Mouse (Mus musculus) limb, embryonic 13.5 days (tissue): ENCODE results near the gene Tas2r134. TPM values are rescaled to one million over a fixed set of nuclear protein-coding genes. Genes with fewer than 3 reads are reported as not detected.

ENCODE experiments used
- ATAC-seq: fragments of 200-750 bp; cut with Nextera tagmentation; 2 replicates; pipeline ENCODE4 v1.8.0; 2017; ENCODE audit warnings: low read depth, moderate number of reproducible peaks, moderate TSS enrichment; ENCODE audit not compliant: low FRiP score
- H3K27ac ChIP-seq: fragments of 300-500 bp; sonication (generic); 2 replicates; pipeline ENCODE4 v1.5.1; 2015; ENCODE audit warnings: inconsistent platforms, mild to moderate bottlenecking, moderate library complexity
- H3K27me3 ChIP-seq: fragments of 300-500 bp; sonication (generic); 2 replicates; pipeline ENCODE4 v1.6.1; 2015; ENCODE audit warnings: mild to moderate bottlenecking, inconsistent platforms
- H3K36me3 ChIP-seq: fragments of 300-500 bp; sonication (generic); 2 replicates; pipeline ENCODE4 v1.6.1; 2015; ENCODE audit warnings: inconsistent platforms, mild to moderate bottlenecking, moderate library complexity
- H3K4me1 ChIP-seq: fragments of 300-500 bp; sonication (generic); 2 replicates; pipeline ENCODE4 v1.6.1; 2015; ENCODE audit warnings: inconsistent platforms
- H3K4me2 ChIP-seq: fragments of 300-500 bp; sonication (generic); replicated peaks from 2 replicates; pipeline ENCODE4 v1.6.1; 2015; ENCODE audit warnings: inconsistent platforms, mild to moderate bottlenecking, moderate library complexity
- H3K4me3 ChIP-seq: fragments of 300-500 bp; sonication (generic); 2 replicates; pipeline ENCODE4 v1.5.1; 2015; ENCODE audit warnings: moderate library complexity, mild to moderate bottlenecking, inconsistent platforms
- H3K9ac ChIP-seq: fragments of 300-500 bp; sonication (generic); 2 replicates; pipeline ENCODE4 v1.6.1; 2015; ENCODE audit warnings: mild to moderate bottlenecking, inconsistent platforms
- H3K9me3 ChIP-seq: fragments of 300-500 bp; sonication (generic); 2 replicates; pipeline ENCODE4 v1.6.1; 2016; ENCODE audit warnings: inconsistent platforms
- WGBS: fragments of 180-500 bp; shearing (Covaris S2); methylation state at CpG from one replicate; pipeline ENCODE4 v1.1.7; 2015; 5-methylcytosine and 5-hydroxymethylcytosine counted together
- polyA plus RNA-seq: library from polyadenylated mRNA; unstranded; fragments of >200 nt; fragmentation: Nextera tagmentation; extraction: Ambion mirVana; gene quantifications from 2 replicates; pipeline ENCODE4 v1.2.1, GENCODE M21; 2015

The Tas2r134 gene
- polyA plus RNA-seq, 1 experiment from 2014 or later, result not detected

GRCm38 (mm10) chr2:51610897-51611296 is 16.4 kb upstream of the Tas2r134 start:
- H3K4me1 ChIP-seq, result peaks cover 6% of the 10 kb centered on the region; the same call in 1 of the 2 replicates
- no peak overlapping the region for H3K4me3 ChIP-seq
- H3K9me3 ChIP-seq, result no peaks in the 10 kb centered on the region
- no peak overlapping the region for H3K4me2 ChIP-seq
- H3K9ac ChIP-seq, result no peak overlapping the region
- no peak overlapping the region for H3K27ac ChIP-seq
- WGBS, result 32% methylated on average over 2 of the region's 2 CpGs
- ATAC-seq, result no peak
- H3K36me3 ChIP-seq, result no peaks in the 10 kb centered on the region
- H3K27me3 ChIP-seq, result no peaks in the 10 kb centered on the region

GRCm38 (mm10) chr2:51613716-51614115 is 13.6 kb upstream of the Tas2r134 start:
- peaks cover 6% of the 10 kb centered on the region; the same call in 1 of the 2 replicates for H3K4me1 ChIP-seq
- no peak for ATAC-seq
- no peak overlapping the region for H3K9ac ChIP-seq
- no peaks in the 10 kb centered on the region for H3K27me3 ChIP-seq
- no peaks in the 10 kb centered on the region for H3K9me3 ChIP-seq
- H3K4me3 ChIP-seq, result no peak overlapping the region
- WGBS, result 80% methylated on average over 4 of the region's 4 CpGs
- H3K4me2 ChIP-seq, result no peak overlapping the region
- no peaks in the 10 kb centered on the region for H3K36me3 ChIP-seq
- no peak overlapping the region for H3K27ac ChIP-seq

DNA sequence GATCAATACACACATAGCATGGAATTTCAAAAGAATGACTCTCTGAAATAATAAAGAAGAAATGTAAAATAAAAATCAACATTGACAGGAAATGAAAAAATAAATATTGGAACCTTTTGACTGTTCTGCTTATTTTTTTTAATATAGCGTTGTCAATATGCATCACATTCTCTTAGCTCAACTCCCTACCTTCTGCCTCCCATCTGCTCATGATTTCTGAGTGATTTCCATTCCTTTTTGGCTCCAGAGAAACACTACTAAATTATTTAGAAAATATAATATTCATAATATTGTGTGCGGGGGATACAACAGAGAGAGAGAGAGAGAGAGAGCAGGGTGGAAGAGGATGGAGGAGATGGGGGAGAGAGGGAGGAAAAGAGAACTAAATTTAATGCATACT is 5.4 kb upstream of the Tas2r134 start:
- H3K4me3 ChIP-seq, result no peak overlapping the region
- no peak overlapping the region for H3K9ac ChIP-seq
- no peaks in the 10 kb centered on the region for H3K4me1 ChIP-seq
- no peaks in the 10 kb centered on the region for H3K9me3 ChIP-seq
- H3K4me2 ChIP-seq, result no peak overlapping the region
- H3K36me3 ChIP-seq, result no peaks in the 10 kb centered on the region
- 93% methylated on average over 2 of the region's 2 CpGs for WGBS
- no peak overlapping the region for H3K27ac ChIP-seq
- H3K27me3 ChIP-seq, result no peaks in the 10 kb centered on the region
- no peak for ATAC-seq

DNA sequence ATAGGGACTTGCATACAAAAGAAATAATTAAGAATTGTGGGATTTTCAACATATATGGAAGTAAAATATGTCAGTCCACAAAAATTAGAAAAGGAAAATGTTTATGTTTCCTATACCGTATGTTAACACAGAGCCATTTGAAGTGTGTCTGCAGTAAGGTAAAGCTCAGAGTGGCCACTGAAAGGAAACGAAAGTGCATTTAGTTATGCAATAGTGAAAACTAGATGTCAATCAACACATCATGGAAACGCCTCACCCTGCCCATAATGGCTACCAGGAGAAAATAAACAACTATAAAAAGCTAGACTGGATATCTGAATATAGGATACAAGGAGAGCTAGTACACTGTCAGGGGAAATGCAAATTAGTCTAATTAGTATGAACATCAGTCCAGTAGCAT is 1.3 kb upstream of the Tas2r134 start:
- Histone ChIP-seq H3K27ac (no peak overlapping the region), H3K36me3 (no peaks in the 10 kb centered on the region), H3K27me3 (no peaks in the 10 kb centered on the region), H3K4me3 (no peak overlapping the region), H3K4me2 (no peak overlapping the region), H3K9me3 (no peaks in the 10 kb centered on the region), H3K4me1 (no peaks in the 10 kb centered on the region), H3K9ac (no peak overlapping the region)
- ATAC-seq, result no peak
- WGBS, result 83% methylated on average over 3 of the region's 3 CpGs

DNA sequence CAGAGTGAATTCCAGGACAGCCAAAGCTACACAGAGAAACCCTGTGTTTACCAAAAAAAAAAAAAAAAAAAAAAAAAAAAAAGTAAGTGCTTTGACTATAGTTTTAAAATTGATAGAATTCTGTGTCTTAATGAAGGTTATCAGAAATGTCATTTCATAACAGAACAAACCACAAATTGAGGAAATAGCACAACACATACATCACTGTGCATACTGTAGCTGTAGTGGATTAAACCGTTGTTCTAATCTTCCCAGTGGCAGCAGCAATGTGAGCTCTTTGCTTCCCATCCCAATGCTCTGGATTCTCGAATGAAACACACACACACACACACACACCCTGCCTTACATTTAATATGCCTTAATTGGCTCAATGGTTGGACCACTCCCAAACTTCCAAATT is 4.1 kb downstream of the Tas2r134 start:
- 0 out of 2 replicates have a peak, but pooled peaks cover 5% of the 10 kb centered on the region for H3K4me1 ChIP-seq
- H3K36me3 ChIP-seq, result no peaks in the 10 kb centered on the region
- no peaks in the 10 kb centered on the region for H3K9me3 ChIP-seq
- H3K4me2 ChIP-seq, result no peak overlapping the region
- H3K27me3 ChIP-seq, result no peaks in the 10 kb centered on the region
- WGBS, result 74% methylated on average over 2 of the region's 2 CpGs
- H3K27ac ChIP-seq, result no peak overlapping the region
- no peak for ATAC-seq
- H3K4me3 ChIP-seq, result no peak overlapping the region
- no peak overlapping the region for H3K9ac ChIP-seq

- no peak overlapping the region for H3K9ac ChIP-seq
- H3K4me2 ChIP-seq, result no peak overlapping the region
- ATAC-seq, result no peak
- H3K4me3 ChIP-seq, result no peak overlapping the region
- H3K36me3 ChIP-seq, result no peaks in the 10 kb centered on the region
- H3K4me1 ChIP-seq, result 0 out of 2 replicates have a peak, but pooled peaks cover 5% of the 10 kb centered on the region
- H3K9me3 ChIP-seq, result no peaks in the 10 kb centered on the region
- 84% methylated on average over 11 of the region's 11 CpGs for WGBS
- no peaks in the 10 kb centered on the region for H3K27me3 ChIP-seq
- no peak overlapping the region for H3K27ac ChIP-seq
Observed at GRCm38 (mm10) chr2:51637681-51638080, 10.4 kb downstream of the Tas2r134 start.

DNA sequence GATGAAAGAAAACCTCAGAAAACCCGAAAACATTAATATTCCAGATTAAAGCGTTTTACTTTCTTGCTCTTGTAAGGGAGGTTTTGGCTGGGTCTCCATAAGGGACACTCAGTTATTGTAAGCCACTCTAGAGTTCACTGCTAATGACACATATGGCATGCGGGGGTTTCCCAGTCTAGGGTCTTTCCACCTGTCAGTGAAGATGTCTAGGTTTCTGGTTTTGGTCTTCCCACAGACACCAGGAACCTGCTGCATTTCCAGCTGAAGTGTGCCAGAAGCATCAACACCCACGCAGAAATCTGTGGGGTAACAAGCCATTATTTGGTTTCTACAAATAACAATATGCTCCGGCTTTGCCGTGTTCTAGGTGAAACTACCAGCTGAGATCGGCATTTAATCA is 14.3 kb downstream of the Tas2r134 start:
- no peak for ATAC-seq
- WGBS, result 91% methylated on average over 7 of the region's 7 CpGs

DNA sequence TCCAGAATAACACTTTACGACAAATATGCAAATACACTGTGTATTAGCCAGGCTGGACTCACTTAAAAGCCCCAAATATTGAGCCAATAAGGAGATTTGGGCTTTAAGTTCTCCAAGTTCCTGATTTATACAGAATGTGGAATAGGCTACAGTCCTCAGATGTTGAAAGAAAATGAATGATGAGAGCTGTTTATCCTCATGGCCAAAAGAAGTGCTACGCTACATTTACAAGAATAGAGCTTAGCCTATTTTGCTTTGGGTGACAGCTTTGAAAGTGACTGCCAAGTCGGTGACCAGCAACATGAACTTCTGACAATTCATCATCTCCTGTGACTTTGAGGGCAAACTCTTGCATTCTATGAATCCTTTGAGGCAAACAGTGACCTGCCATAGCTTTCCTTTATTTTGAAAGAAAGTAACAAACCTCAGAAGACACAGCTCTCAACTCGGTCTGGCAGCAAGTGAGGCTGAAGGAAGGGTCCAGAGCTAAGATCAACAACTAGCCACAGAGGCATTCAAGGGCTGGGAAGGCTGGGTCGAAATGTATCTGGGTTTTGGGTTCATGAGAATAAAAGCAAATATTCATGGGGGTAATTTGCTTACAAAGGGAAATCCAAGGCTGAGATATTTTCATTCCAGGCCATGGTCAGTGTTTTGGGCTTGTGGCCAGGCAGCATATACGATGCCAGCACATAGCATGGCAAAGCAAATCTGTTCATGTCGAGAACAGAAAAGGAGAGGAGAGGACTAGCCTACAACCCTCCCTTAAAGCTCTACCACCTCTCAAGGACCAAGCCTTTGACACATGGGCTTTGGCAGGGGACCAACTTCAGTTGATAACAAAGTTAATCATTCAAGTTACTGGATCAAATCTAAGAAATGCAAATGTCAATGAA is 16.2 kb downstream of the Tas2r134 start:
- Histone ChIP-seq H3K4me1 (peaks cover 14% of the 10 kb centered on the region), H3K27ac (no peak overlapping the region), H3K36me3 (no peaks in the 10 kb centered on the region), H3K9me3 (no peaks in the 10 kb centered on the region), H3K4me2 (no peak overlapping the region), H3K4me3 (no peak overlapping the region), H3K27me3 (no peaks in the 10 kb centered on the region), H3K9ac (no peak overlapping the region)
- 87% methylated on average over 7 of the region's 7 CpGs for WGBS
- ATAC-seq, result no peak

More for the DNA sequence above, 14.3 kb downstream of the Tas2r134 start:
- no peaks in the 10 kb centered on the region for H3K9me3 ChIP-seq
- no peaks in the 10 kb centered on the region for H3K27me3 ChIP-seq
- H3K4me3 ChIP-seq, result no peak overlapping the region
- H3K9ac ChIP-seq, result no peak overlapping the region
- peaks cover 13% of the 10 kb centered on the region for H3K4me1 ChIP-seq
- H3K27ac ChIP-seq, result no peak overlapping the region
- H3K36me3 ChIP-seq, result no peaks in the 10 kb centered on the region
- H3K4me2 ChIP-seq, result no peak overlapping the region

DNA sequence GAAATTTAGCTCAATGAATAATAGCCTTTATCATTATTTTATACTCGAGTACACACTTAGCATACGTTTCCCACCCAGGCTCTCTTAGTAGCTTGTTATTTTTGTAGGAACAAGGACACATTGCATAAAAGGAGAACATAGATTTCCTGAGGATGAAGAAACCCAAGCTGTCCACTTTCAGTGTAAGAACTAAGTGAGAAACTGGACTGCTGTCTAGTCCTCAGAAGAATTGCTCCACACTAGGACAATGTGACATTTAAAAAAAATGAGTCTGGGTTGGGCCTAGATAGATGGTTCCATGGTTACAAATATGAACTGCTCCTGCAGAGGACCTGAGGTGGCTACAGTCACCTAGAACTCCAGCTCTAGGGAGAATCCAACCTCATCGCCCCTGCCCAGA is 20.7 kb downstream of the Tas2r134 start:
- no peak for ATAC-seq
- H3K4me3 ChIP-seq, result no peak overlapping the region
- 89% methylated on average over 3 of the region's 3 CpGs for WGBS

GRCm38 (mm10) chr2:51649887-51650286 is 22.6 kb downstream of the Tas2r134 start:
- Histone ChIP-seq H3K36me3 (no peaks in the 10 kb centered on the region), H3K27ac (no peak overlapping the region), H3K4me3 (no peak overlapping the region), H3K27me3 (no peaks in the 10 kb centered on the region), H3K4me1 (peaks cover 18% of the 10 kb centered on the region), H3K9me3 (no peaks in the 10 kb centered on the region), H3K9ac (no peak overlapping the region), H3K4me2 (no peak overlapping the region)
- WGBS, result 45% methylated on average over 1 of the region's 1 CpGs
- no peak for ATAC-seq

More for the DNA sequence above, 20.7 kb downstream of the Tas2r134 start:
- peaks cover 18% of the 10 kb centered on the region for H3K4me1 ChIP-seq
- H3K4me2 ChIP-seq, result no peak overlapping the region
- H3K36me3 ChIP-seq, result no peaks in the 10 kb centered on the region
- H3K9ac ChIP-seq, result no peak overlapping the region
- H3K9me3 ChIP-seq, result no peaks in the 10 kb centered on the region
- H3K27ac ChIP-seq, result no peak overlapping the region
- H3K27me3 ChIP-seq, result no peaks in the 10 kb centered on the region

DNA sequence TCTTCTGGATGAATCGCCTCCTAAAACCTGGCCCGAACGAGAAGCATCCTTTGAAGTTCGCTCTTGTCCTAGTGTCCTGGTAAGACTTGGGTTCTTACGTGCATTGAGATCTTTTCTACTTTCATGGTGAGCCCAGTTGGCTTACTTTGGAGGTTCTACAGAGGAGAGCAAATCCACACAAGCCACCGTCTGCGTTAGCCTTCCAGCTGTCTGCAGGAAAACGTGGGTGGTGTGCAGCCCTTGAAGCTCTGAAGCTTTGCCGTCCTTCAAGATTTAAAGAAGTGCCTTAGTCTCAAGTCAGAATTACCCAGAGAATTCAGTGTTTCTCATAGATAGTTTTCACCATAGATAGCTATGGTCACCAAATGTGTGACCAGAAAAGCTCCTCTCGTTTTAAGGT is 24.8 kb downstream of the Tas2r134 start:
- no peaks in the 10 kb centered on the region for H3K9me3 ChIP-seq
- no peaks in the 10 kb centered on the region for H3K27me3 ChIP-seq
- 87% methylated on average over 10 of the region's 10 CpGs for WGBS
- H3K27ac ChIP-seq, result no peak overlapping the region
- no peak overlapping the region for H3K9ac ChIP-seq
- H3K4me3 ChIP-seq, result no peak overlapping the region
- no peak overlapping the region for H3K4me2 ChIP-seq
- no peaks in the 10 kb centered on the region for H3K36me3 ChIP-seq
- peaks cover 4% of the 10 kb centered on the region; the same call in 1 of the 2 replicates for H3K4me1 ChIP-seq
- ATAC-seq, result no peak

- H3K27ac ChIP-seq, result no peak overlapping the region
- no peaks in the 10 kb centered on the region for H3K9me3 ChIP-seq
- no peak overlapping the region for H3K4me3 ChIP-seq
- no peaks in the 10 kb centered on the region for H3K27me3 ChIP-seq
- 41% methylated on average over 3 of the region's 3 CpGs for WGBS
- H3K4me2 ChIP-seq, result no peak overlapping the region
- H3K4me1 ChIP-seq, result peaks cover 2% of the 10 kb centered on the region; the same call in 1 of the 2 replicates
- ATAC-seq, result no peak
- no peaks in the 10 kb centered on the region for H3K36me3 ChIP-seq
- H3K9ac ChIP-seq, result no peak overlapping the region
Observed at GRCm38 (mm10) chr2:51657684-51658083, 30.4 kb downstream of the Tas2r134 start.

DNA sequence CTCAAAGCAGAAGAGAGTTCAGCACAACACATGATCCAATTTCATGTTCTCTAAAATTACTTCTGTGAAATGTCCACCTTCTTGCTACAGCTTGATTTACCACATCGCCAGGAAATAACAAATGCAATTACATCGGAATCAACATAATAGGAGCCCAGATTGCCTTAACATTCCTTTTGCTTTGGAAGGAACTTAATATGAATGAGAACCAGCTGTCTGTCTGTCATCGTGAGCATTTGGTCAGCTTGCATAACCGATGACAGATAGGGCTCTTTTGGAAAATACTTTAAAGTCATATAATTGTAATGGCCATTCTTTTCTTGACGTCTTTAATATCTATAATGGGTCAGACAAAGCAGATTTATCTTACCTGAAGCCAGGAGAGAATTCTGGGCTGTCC is 31.0 kb downstream of the Tas2r134 start:
- Histone ChIP-seq H3K4me2 (no peak overlapping the region), H3K27me3 (no peaks in the 10 kb centered on the region), H3K9ac (no peak overlapping the region), H3K36me3 (no peaks in the 10 kb centered on the region), H3K27ac (no peak overlapping the region), H3K9me3 (no peaks in the 10 kb centered on the region), H3K4me3 (no peak overlapping the region), H3K4me1 (no peaks in the 10 kb centered on the region)
- ATAC-seq, result no peak
- whole genome bisulfite sequencing, result 41% methylated on average over 5 of the region's 5 CpGs
